8 mouse cellular contexts compared by ENCODE assay signal in genomic region chr6:145250820-145251219, GRCm38 (mm10). TPM values are rescaled to one million over a fixed set of nuclear protein-coding genes. Genes with fewer than 3 reads are reported as not detected.
DNase-seq lines count a peak whose midpoint lies in the region; ATAC-seq and TF ChIP-seq lines count a peak whose summit lies in the region.

No protein-coding gene starts in this region.

- intact Hi-C loops in heart, postnatal 14 days (cut with DNase I) = loop anchor here (1.0 kb wide), 1 partner anchor 89 kb away; no protein-coding TSS in a partner anchor
- intact Hi-C loops in left cerebral cortex, adult 2 months (cut with DNase I) = loop anchor here (1.0 to 2.0 kb wide), 3 partner anchors 40 to 91 kb away; partner anchors contain the start of genes Casc1 and Etfrf1

- H3K27ac ChIP-seq in heart, embryonic 12.5 days (ENCODE audit: poor library complexity, severe bottlenecking) = no peak overlapping the region
- H3K27ac ChIP-seq in bone marrow, adult 2 months (ENCODE audit: control insufficient read depth, insufficient read depth, low read depth, low read length, poor library complexity) = no peak overlapping the region
- H3K27ac ChIP-seq in left cerebral cortex, adult 2 months = peak overlapping the region; percentile 88
- peak overlapping the region; percentile 88 for H3K27ac ChIP-seq in midbrain, embryonic 14.5 days (replicated peaks; ENCODE audit: low read depth, low read length)

- no peak for ATAC-seq in heart, embryonic 12.5 days (ENCODE audit: insufficient number of reproducible peaks, low FRiP score)
- peak; percentile 25; the same call in 1 of the 2 replicates for ATAC-seq in midbrain, embryonic 14.5 days (ENCODE audit: low FRiP score, low TSS enrichment)
- no peak for ATAC-seq in inflammation-experienced regulatory T-cells, adult 6 months

- peaks cover 42% of the 10 kb centered on the region for H3K27me3 ChIP-seq in heart, embryonic 12.5 days (replicated peaks)
- H3K27me3 ChIP-seq in midbrain, embryonic 14.5 days (ENCODE audit: control insufficient read depth, insufficient read depth, low read length) = no peaks in the 10 kb centered on the region

- peak overlapping the region; percentile 100 for H3K9ac ChIP-seq in heart, embryonic 12.5 days
- peak overlapping the region; percentile 90 for H3K9ac ChIP-seq in midbrain, embryonic 14.5 days (replicated peaks; ENCODE audit: low read length)

- H3K4me2 ChIP-seq in heart, embryonic 12.5 days = peak overlapping the region; percentile 80
- peak overlapping the region; percentile 86 for H3K4me2 ChIP-seq in midbrain, embryonic 14.5 days (ENCODE audit: low read length)

- TF ChIP-seq CTCF in bone marrow, adult 2 months (IDR thresholded peaks at IDR 0.05; ENCODE audit: control insufficient read depth, insufficient read depth, low read length) = no peak
- no peak for TF ChIP-seq CTCF in left cerebral cortex, adult 2 months (IDR thresholded peaks at IDR 0.05)

- H3K36me3 ChIP-seq in heart, embryonic 12.5 days = peaks cover 4% of the 10 kb centered on the region
- 0 out of 2 replicates have a peak, but pooled peaks cover 5% of the 10 kb centered on the region for H3K36me3 ChIP-seq in midbrain, embryonic 14.5 days (ENCODE audit: control insufficient read depth, insufficient read depth, low read length)

- 14% methylated on average over 16 of the region's 16 CpGs for WGBS in heart, embryonic 12.5 days
- WGBS in bone marrow, adult 2 months = 36% methylated on average over 16 of the region's 16 CpGs
- WGBS in midbrain, embryonic 14.5 days = 12% methylated on average over 16 of the region's 16 CpGs

- peaks cover 15% of the 10 kb centered on the region; the same call in 1 of the 2 replicates for H3K4me1 ChIP-seq in heart, embryonic 12.5 days (replicated peaks)
- peaks cover 4% of the 10 kb centered on the region; the same call in 1 of the 2 replicates for H3K4me1 ChIP-seq in bone marrow, adult 2 months (ENCODE audit: control insufficient read depth, insufficient read depth, low read length)
- peaks cover 8% of the 10 kb centered on the region for H3K4me1 ChIP-seq in midbrain, embryonic 14.5 days (ENCODE audit: control insufficient read depth, insufficient read depth, low read length)

- no peak for DNase-seq in heart, postnatal 14 days
- peak; percentile 46 to 50 for DNase-seq in frontal cortex, postnatal 36 days (ENCODE audit: low spot score in 2 of 2)
- DNase-seq in left cerebral cortex, adult 2 months (ENCODE audit: extremely low spot score in 1 of 2, low spot score in 2 of 2) = peak; percentile 37 to 52
- peak; percentile 41 for DNase-seq in midbrain, embryonic 14.5 days
- DNase-seq in urinary bladder, postnatal 4 days (ENCODE audit: low spot score in 2 of 2) = no peak

- no peaks in the 10 kb centered on the region for H3K9me3 ChIP-seq in heart, embryonic 12.5 days (replicated peaks)
- H3K9me3 ChIP-seq in midbrain, embryonic 14.5 days (ENCODE audit: control insufficient read depth, low read length) = no peaks in the 10 kb centered on the region

- peak overlapping the region; percentile 100 for H3K4me3 ChIP-seq in heart, embryonic 12.5 days
- peak overlapping the region; percentile 82 for H3K4me3 ChIP-seq in bone marrow, adult 2 months (replicated peaks; ENCODE audit: control insufficient read depth, low read depth, low read length)
- peak overlapping the region; percentile 87 for H3K4me3 ChIP-seq in left cerebral cortex, adult 2 months
- peak overlapping the region; percentile 93 for H3K4me3 ChIP-seq in midbrain, embryonic 14.5 days (replicated peaks; ENCODE audit: low read depth, low read length)

- TF ChIP-seq POLR2A in bone marrow, adult 2 months (IDR thresholded peaks at IDR 0.05; ENCODE audit: borderline replicate concordance, control insufficient read depth, low read depth, low read length) = no peak

RNA-seq across cellular contexts. Expression of gene Kras, which starts 0.8 kb away (rescaled TPM):
- polyA plus RNA-seq in heart, embryonic 12.5 days (2016; fragmentation: Nextera tagmentation; extraction: Ambion mirVana) = 49.4 and 51.2 TPM in 2 replicates
- total RNA-seq in heart, postnatal 14 days (2021) = 10 to 100 TPM; 37.6 to 37.9 TPM
- 29.6 and 37.4 TPM in 2 replicates for polyA plus RNA-seq in bone marrow, adult 2 months (2011; ENCODE audit: insufficient read depth, insufficient read length, low replicate concordance, missing spikeins)
- total RNA-seq in left cerebral cortex, adult 2 months (2021) = 10 to 100 TPM; 78.4 to 79.8 TPM
- polyA plus RNA-seq in midbrain, embryonic 14.5 days (2014; fragmentation: Nextera tagmentation; extraction: Ambion mirVana) = 115 and 120 TPM in 2 replicates
- 10 to 100 TPM; 23.3 to 49.5 (median 37.0) TPM for polyA plus RNA-seq in inflammation-experienced regulatory T-cells, adult 6 months (2017; shearing (Covaris generic))

RNA-seq across cellular contexts. Expression of gene Etfrf1, which starts 39.9 kb away (rescaled TPM):
- 58.3 and 60.0 TPM in 2 replicates for polyA plus RNA-seq in heart, embryonic 12.5 days (2016; fragmentation: Nextera tagmentation; extraction: Ambion mirVana)
- total RNA-seq in heart, postnatal 14 days (2021) = 100 to 1,000 TPM; 109 to 115 TPM
- polyA plus RNA-seq in bone marrow, adult 2 months (2011; ENCODE audit: insufficient read depth, insufficient read length, low replicate concordance, missing spikeins) = 4.6 and 17.9 TPM in 2 replicates
- total RNA-seq in left cerebral cortex, adult 2 months (2021) = 10 to 100 TPM; 22.5 to 23.4 TPM
- polyA plus RNA-seq in midbrain, embryonic 14.5 days (2014; fragmentation: Nextera tagmentation; extraction: Ambion mirVana) = 29.2 and 30.6 TPM in 2 replicates
- 10 to 100 TPM; 20.2 to 22.7 (median 22.6) TPM for polyA plus RNA-seq in inflammation-experienced regulatory T-cells, adult 6 months (2017; shearing (Covaris generic))

RNA-seq across cellular contexts. Expression of gene Casc1, which starts 40.0 kb away (rescaled TPM):
- 0.22 and 0.35 TPM in 2 replicates for polyA plus RNA-seq in heart, embryonic 12.5 days (2016; fragmentation: Nextera tagmentation; extraction: Ambion mirVana)
- under 1 TPM; 0.76 to 0.86 TPM for total RNA-seq in heart, postnatal 14 days (2021)
- 1.3 and 2.3 TPM in 2 replicates for polyA plus RNA-seq in bone marrow, adult 2 months (2011; ENCODE audit: insufficient read depth, insufficient read length, low replicate concordance, missing spikeins)
- total RNA-seq in left cerebral cortex, adult 2 months (2021) = 1 to 10 TPM; 1.3 to 1.9 TPM
- 0.46 and 0.69 TPM in 2 replicates for polyA plus RNA-seq in midbrain, embryonic 14.5 days (2014; fragmentation: Nextera tagmentation; extraction: Ambion mirVana)
- 1 to 10 TPM in 1 of 3 experiments, under 1 TPM in 2; 0.47 to 1.3 (median 0.55) TPM for polyA plus RNA-seq in inflammation-experienced regulatory T-cells, adult 6 months (2017; shearing (Covaris generic))

Comparison
In these comparisons a context has a peak if more than half of its experiments do, and no peak if none do; other contexts are left out.
1. H3K27ac ChIP-seq: peak in left cerebral cortex, adult 2 months (single experiment) and midbrain, embryonic 14.5 days (single experiment); none in heart, embryonic 12.5 days (single experiment) and bone marrow, adult 2 months (single experiment).
2. DNase-seq: peak in frontal cortex, postnatal 36 days (2 of 2), left cerebral cortex, adult 2 months (2 of 2) and midbrain, embryonic 14.5 days (single experiment); none in heart, postnatal 14 days (0 of 2) and urinary bladder, postnatal 4 days (0 of 2).
3. Peak in every context shown above with its lines, with median percentiles within 50 percentile points of each other: H3K4me3 ChIP-seq.